Mouse (Mus musculus) CD4-positive, CD25-positive, alpha-beta regulatory T cell, adult 4 months (primary cell): Measurements from ENCODE around the gene Zfp429. TPM values are rescaled to one million over a fixed set of nuclear protein-coding genes. Genes with fewer than 3 reads are reported as not detected.
"Not testable (repeated sequence)": the region's sequence is repeated elsewhere in the genome, so short reads cannot be mapped to it uniquely, and the experiment has no call there.

Experiments
- ATAC-seq: one replicate; pipeline ENCODE4 v1.8.0; 2017
- polyA plus RNA-seq, 2 experiments: library from polyadenylated mRNA; unstranded; fragments of 100-300 nt; shearing (Covaris generic); gene quantifications; one replicate each; pipeline ENCODE4 v1.2.1; 2017

Zfp429 gene
- 10 to 100 TPM; 21.8 to 24.6 TPM for polyA plus RNA-seq

GRCm38 (mm10) chr13:67399183-67399903 is at the start of gene Zfp429:
Gene Zfp429 (minus strand): TSS chr13:67399819.
- ATAC-seq: peak; percentile 98

- not testable (repeated sequence) for ATAC-seq
These were observed 37.5 kb upstream of the Zfp429 start for GRCm38 (mm10) chr13:67437095-67437494.

- no peak for ATAC-seq
These were observed 28.5 kb upstream of the Zfp429 start for GRCm38 (mm10) chr13:67428116-67428515.

- not testable (repeated sequence) for ATAC-seq
These were observed 26.1 kb upstream of the Zfp429 start for GRCm38 (mm10) chr13:67425699-67426098.

GRCm38 (mm10) chr13:67422532-67422931 is 22.9 kb upstream of the Zfp429 start:
- ATAC-seq: not testable (repeated sequence)

GRCm38 (mm10) chr13:67421207-67421857 is 21.7 kb upstream of the Zfp429 start, which contains the start of gene Zfp459:
Gene Zfp459 (minus strand): TSS chr13:67421418.
- ATAC-seq: peak; percentile 87

GRCm38 (mm10) chr13:67420558-67421206 is 21.1 kb upstream of the Zfp429 start:
- no peak for ATAC-seq

GRCm38 (mm10) chr13:67416811-67417210 is 17.2 kb upstream of the Zfp429 start:
- no peak for ATAC-seq

GRCm38 (mm10) chr13:67415759-67416158 is 16.1 kb upstream of the Zfp429 start:
- no peak for ATAC-seq

GRCm38 (mm10) chr13:67413634-67414033 is 14.0 kb upstream of the Zfp429 start:
- not testable (repeated sequence) for ATAC-seq

- ATAC-seq: not testable (repeated sequence)
These were observed 23.4 kb downstream of the Zfp429 start for GRCm38 (mm10) chr13:67376255-67376654.

GRCm38 (mm10) chr13:67375050-67375911 is 24.3 kb downstream of the Zfp429 start, which contains the start of the genes Gm28041 and Zfp456:
Gene Gm28041 (minus strand): TSS chr13:67375733.
Gene Zfp456 (minus strand): TSS chr13:67375810.
- ATAC-seq: peak; percentile 99

- peak; percentile 98 for ATAC-seq
These were observed 39.4 kb downstream of the Zfp429 start, which contains the start of the genes Gm28044 and Zfp953 for GRCm38 (mm10) chr13:67360131-67360744. Gene Gm28044 (minus strand): TSS chr13:67360536. Gene Zfp953 (minus strand): TSS chr13:67360605.

GRCm38 (mm10) chr13:67351854-67352253 is 47.8 kb downstream of the Zfp429 start:
- no peak for ATAC-seq

- ATAC-seq: no peak
These were observed 56.2 kb downstream of the Zfp429 start for GRCm38 (mm10) chr13:67343422-67343821.

Other genes with a start within 250 kb of the Zfp429 start
- 10 to 100 TPM; 22.0 to 28.0 TPM for gene Rsl1, start 226.6 kb downstream of the Zfp429 start, polyA plus RNA-seq
- 1 to 10 TPM; 4.3 to 6.5 TPM for gene Zfp455, start 205.3 kb downstream of the Zfp429 start, polyA plus RNA-seq
- 1 to 10 TPM in 1 of 2 experiments, under 1 TPM in 1; 0.96 to 1.5 TPM for gene Zfp458, start 121.4 kb downstream of the Zfp429 start, polyA plus RNA-seq
- 1 to 10 TPM in 1 of 2 experiments, under 1 TPM in 1; 0.72 to 1.5 TPM for gene Zfp457, start 93.3 kb downstream of the Zfp429 start, polyA plus RNA-seq
- 1 to 10 TPM; 6.9 to 7.7 TPM for gene Zfp595, start 67.2 kb downstream of the Zfp429 start, polyA plus RNA-seq
- 1 to 10 TPM in 1 of 2 experiments, not detected in 1; 2.0 TPM for gene Gm28044, start 39.3 kb downstream of the Zfp429 start, polyA plus RNA-seq
- gene Zfp953, start 39.2 kb downstream of the Zfp429 start, polyA plus RNA-seq: 1 to 10 TPM; 2.4 to 2.7 TPM
- gene Gm28041, start 24.1 kb downstream of the Zfp429 start, polyA plus RNA-seq: 1 to 10 TPM; 1.0 to 1.1 TPM
- gene Zfp456, start 24.0 kb downstream of the Zfp429 start, polyA plus RNA-seq: 1 to 10 TPM; 4.2 to 7.7 TPM
- 1 to 10 TPM; 2.3 to 2.4 TPM for gene Zfp459, start 21.6 kb upstream of the Zfp429 start, polyA plus RNA-seq
- 10 to 100 TPM; 14.1 to 19.7 TPM for gene Zfp874a, start 51.8 kb upstream of the Zfp429 start, polyA plus RNA-seq
- gene Zfp874b, start 84.4 kb upstream of the Zfp429 start, polyA plus RNA-seq: 10 to 100 TPM; 15.5 TPM
- gene Zfp58, start 100.7 kb upstream of the Zfp429 start, polyA plus RNA-seq: 10 to 100 TPM; 18.0 to 18.7 TPM
- 1 to 10 TPM; 1.0 to 2.2 TPM for gene Gm26965, start 126.3 kb upstream of the Zfp429 start, polyA plus RNA-seq
- 10 to 100 TPM; 53.6 to 54.3 TPM for gene Zfp87, start 126.4 kb upstream of the Zfp429 start, polyA plus RNA-seq
- gene Zfp748, start 154.0 kb upstream of the Zfp429 start, polyA plus RNA-seq: 10 to 100 TPM; 19.6 TPM
- 1 to 10 TPM; 7.5 to 9.8 TPM for gene Zfp729b, start 209.9 kb upstream of the Zfp429 start, polyA plus RNA-seq
- gene Gm49345, start 237.9 kb upstream of the Zfp429 start, polyA plus RNA-seq: 1 to 10 TPM; 5.1 to 5.4 TPM
- gene Zfp729a, start 238.0 kb upstream of the Zfp429 start, polyA plus RNA-seq: 10 to 100 TPM in 1 of 2 experiments, 1 to 10 TPM in 1; 8.0 to 13.1 TPM